Mouse (Mus musculus) ES-Bruce4 (cell line): ENCODE results near the gene Ak9. TPM values are rescaled to one million over a fixed set of nuclear protein-coding genes. Genes with fewer than 3 reads are reported as not detected.

Source experiments
- H3K27ac ChIP-seq: 2 replicates; pipeline ENCODE4 v1.5.1; 2012; ENCODE audit warnings: low read length, inconsistent platforms; ENCODE audit not compliant: insufficient read depth
- H3K27me3 ChIP-seq: 2 replicates; pipeline ENCODE4 v1.6.1; 2012; ENCODE audit warnings: mild to moderate bottlenecking, low read length, inconsistent platforms; ENCODE audit not compliant: control insufficient read depth, poor library complexity, insufficient read depth, severe bottlenecking
- H3K36me3 ChIP-seq: 2 replicates; pipeline ENCODE4 v1.6.1; 2012; ENCODE audit warnings: inconsistent platforms, mild to moderate bottlenecking, low read length, moderate library complexity; ENCODE audit not compliant: control insufficient read depth, poor library complexity, insufficient read depth, severe bottlenecking
- H3K4me1 ChIP-seq: one replicate; pipeline ENCODE4 v1.8.1; 2011; ENCODE audit warnings: low read length; ENCODE audit not compliant: control insufficient read depth, insufficient read depth
- H3K4me3 ChIP-seq: 2 replicates; pipeline ENCODE4 v1.5.1; 2011; ENCODE audit warnings: low read depth, mild to moderate bottlenecking, low read length
- H3K9ac ChIP-seq: 2 replicates; pipeline ENCODE4 v1.6.1; 2012; ENCODE audit warnings: low read depth, mild to moderate bottlenecking, inconsistent platforms; ENCODE audit not compliant: poor library complexity, severe bottlenecking
- H3K9me3 ChIP-seq: replicated peaks from 2 replicates; pipeline ENCODE4 v1.6.1; 2012; ENCODE audit warnings: mild to moderate bottlenecking, low read length, inconsistent platforms; ENCODE audit not compliant: control insufficient read depth, poor library complexity, insufficient read depth, severe bottlenecking
- CTCF ChIP-seq: IDR thresholded peaks from one replicate; pipeline ENCODE4 v1.8.1; 2011; ENCODE audit warnings: low read depth, low read length
- EP300 ChIP-seq: IDR thresholded peaks from 2 replicates; pipeline ENCODE4 v1.6.1; 2011; ENCODE audit warnings: low read depth, low read length; ENCODE audit not compliant: insufficient read depth
- POLR2A ChIP-seq: IDR thresholded peaks from one replicate; pipeline ENCODE4 v1.8.1; 2011; ENCODE audit warnings: low read length; ENCODE audit not compliant: insufficient read depth
- polyA plus RNA-seq: library from polyadenylated mRNA; stranded (reverse); fragments of >200 nt; gene quantifications from 2 replicates; pipeline ENCODE4 v1.2.4, GENCODE M21; 2011; ENCODE audit warnings: low read depth; ENCODE audit not compliant: missing spikeins, insufficient read depth, insufficient read length

Gene Ak9
- polyA plus RNA-seq, 1 experiment, result 0.09 TPM

DNA sequence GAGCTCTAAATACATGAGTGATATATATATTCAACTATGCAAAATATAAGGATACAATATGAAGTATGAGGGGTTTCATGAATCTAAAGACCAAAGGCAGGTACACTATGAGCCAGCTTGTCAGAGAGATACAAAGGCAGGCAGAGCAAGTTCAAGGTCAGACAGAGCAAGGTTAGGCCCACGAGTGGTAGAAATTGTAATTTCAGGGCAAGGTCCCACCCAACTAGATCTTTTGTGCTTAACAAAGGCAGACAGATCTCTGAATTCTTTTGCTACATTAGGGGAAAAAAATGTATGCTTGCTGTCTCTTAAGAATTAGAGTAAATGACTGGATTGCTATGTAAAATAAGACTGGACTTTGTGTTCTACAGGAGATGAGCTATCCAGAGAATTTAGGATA lies 3.6 kb upstream of the Ak9 start:
- Histone ChIP-seq H3K27ac (no peak overlapping the region; the same call in 1 of the 2 replicates), H3K9me3 (no peaks in the 10 kb centered on the region), H3K27me3 (no peaks in the 10 kb centered on the region), H3K4me3 (no peak overlapping the region), H3K4me1 (peaks cover 4% of the 10 kb centered on the region), H3K9ac (no peak overlapping the region), H3K36me3 (no peaks in the 10 kb centered on the region)
- TF ChIP-seq EP300 (no peak), POLR2A (no peak), CTCF (no peak)

DNA sequence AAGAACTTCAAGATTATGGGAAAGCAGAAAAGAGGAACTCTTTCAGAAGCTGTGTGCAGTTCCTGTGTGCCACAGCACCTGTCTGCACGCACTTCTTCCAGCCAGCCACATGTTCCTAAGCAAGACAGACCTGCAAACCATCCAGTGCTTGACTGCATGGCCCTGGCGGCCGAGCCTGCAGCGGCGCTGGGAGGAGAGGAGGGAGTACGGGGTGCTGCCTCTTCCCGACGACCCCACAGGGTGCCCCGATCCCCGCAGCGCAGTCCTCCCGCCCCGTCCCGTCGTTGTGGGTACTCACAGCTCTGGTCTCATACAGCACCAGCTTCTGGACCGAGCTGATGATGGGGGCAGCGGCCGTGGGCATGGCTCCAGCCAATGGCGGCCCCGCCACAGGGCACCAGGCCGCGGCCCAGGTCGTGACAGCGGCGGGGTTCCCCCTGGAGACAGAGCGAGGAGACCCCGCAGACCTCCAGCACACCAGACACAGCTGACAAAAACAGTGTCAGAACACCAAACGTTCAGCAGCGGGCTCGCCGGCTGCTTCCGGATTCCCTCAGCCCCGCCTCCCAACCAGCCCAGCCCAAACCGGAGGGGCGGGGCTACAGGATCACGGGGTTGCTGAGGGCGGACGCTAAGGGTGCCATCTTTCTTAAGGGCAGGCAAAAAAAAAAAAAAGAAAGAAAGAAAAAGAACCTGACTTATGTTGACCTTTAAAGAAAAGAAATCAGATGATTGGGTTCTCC lies 920 bp upstream of the Ak9 start, which contains the start of gene Fig4:
TSS of gene Fig4 (minus strand) at position 572 of the 743 bp plus-strand sequence.
- peak within 1 kb of the TSS; percentile 51 for H3K9ac ChIP-seq
- H3K27ac ChIP-seq, result peak within 1 kb of the TSS; percentile 26; the same call in 1 of the 2 replicates
- no peaks in the 10 kb centered on the region for H3K36me3 ChIP-seq
- H3K4me1 ChIP-seq, result peaks cover 3% of the 10 kb centered on the region
- no peaks in the 10 kb centered on the region for H3K27me3 ChIP-seq
- H3K9me3 ChIP-seq, result peaks cover 3% of the 10 kb centered on the region
- TF ChIP-seq POLR2A (peak; percentile 36), EP300 (no peak)
- H3K4me3 ChIP-seq, result peak within 1 kb of the TSS; percentile 72

DNA sequence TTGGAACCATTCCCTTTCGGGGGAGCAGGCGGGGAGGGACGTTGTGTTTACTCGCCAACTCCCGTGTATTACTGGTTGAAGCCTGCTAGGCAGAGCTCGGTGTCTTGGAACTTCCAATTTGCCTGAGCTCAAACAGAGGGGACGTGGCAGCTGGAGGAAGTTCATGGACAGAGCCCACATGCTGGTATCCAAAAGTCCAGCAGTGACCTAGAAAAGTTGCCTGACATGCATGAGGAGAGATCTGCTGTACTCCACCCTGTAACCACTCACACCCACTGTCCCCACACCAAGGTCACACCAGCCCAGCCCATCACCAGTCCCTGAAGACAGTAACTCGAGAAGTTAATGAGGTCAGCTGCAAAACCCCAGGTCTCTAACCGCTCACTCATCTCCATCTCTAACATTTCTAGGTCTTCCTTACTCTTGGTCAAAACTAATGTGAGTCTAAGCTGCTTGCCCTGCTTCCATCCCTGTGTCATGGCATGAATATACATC lies 1.2 kb downstream of the Ak9 start:
- H3K27ac ChIP-seq, result no peak overlapping the region
- H3K9ac ChIP-seq, result no peak overlapping the region
- no peaks in the 10 kb centered on the region for H3K36me3 ChIP-seq
- H3K4me1 ChIP-seq, result peaks cover 3% of the 10 kb centered on the region
- H3K27me3 ChIP-seq, result no peaks in the 10 kb centered on the region
- H3K4me3 ChIP-seq, result no peak overlapping the region
- TF ChIP-seq EP300 (no peak), CTCF (no peak), POLR2A (no peak)
- H3K9me3 ChIP-seq, result peaks cover 6% of the 10 kb centered on the region

DNA sequence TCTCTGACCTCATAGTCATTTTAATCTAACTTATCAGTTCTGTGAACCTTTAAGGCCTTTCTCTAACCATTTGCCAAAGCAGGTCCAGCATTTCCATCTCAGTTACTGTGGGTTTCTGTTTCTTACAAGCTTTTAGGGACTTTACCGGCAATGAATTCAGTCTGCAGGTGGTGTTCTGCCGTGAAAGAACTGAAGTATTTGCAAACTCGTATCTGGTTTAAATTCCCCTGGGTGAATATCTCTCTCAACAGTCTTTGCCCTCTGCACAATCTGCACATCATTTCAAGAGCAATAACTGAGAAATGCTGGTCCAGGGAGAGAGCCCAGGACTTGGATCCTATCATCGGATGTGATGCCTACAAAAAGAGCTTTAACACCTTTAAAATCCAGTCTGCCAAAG lies 4.4 kb downstream of the Ak9 start:
- Histone ChIP-seq H3K4me1 (peaks cover 3% of the 10 kb centered on the region), H3K27ac (no peak overlapping the region), H3K9ac (no peak overlapping the region), H3K9me3 (peaks cover 6% of the 10 kb centered on the region), H3K27me3 (no peaks in the 10 kb centered on the region), H3K36me3 (no peaks in the 10 kb centered on the region), H3K4me3 (no peak overlapping the region)
- TF ChIP-seq EP300 (no peak), POLR2A (no peak), CTCF (no peak)

DNA sequence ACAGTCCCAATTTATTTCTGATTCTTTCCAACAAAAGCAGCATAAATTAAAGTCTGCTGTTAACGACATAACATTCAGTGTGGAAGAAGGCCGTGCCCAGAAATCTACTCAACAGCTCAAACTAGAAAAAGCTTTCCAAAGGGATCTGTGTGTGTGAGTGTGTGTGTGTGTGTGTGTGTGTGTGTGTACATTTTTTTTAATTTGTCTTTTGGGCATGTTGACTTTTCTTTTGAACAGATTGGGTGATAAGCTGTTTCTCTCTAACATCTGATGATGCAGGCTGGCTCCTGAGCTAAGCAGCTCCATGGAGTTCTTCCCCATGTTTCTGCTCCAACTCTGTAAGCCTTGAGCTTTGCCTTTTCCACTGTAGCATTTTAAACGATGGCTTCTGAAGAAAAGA lies 12.1 kb downstream of the Ak9 start:
- Histone ChIP-seq H3K27ac (no peak overlapping the region), H3K27me3 (no peaks in the 10 kb centered on the region), H3K4me1 (no peaks in the 10 kb centered on the region)

DNA sequence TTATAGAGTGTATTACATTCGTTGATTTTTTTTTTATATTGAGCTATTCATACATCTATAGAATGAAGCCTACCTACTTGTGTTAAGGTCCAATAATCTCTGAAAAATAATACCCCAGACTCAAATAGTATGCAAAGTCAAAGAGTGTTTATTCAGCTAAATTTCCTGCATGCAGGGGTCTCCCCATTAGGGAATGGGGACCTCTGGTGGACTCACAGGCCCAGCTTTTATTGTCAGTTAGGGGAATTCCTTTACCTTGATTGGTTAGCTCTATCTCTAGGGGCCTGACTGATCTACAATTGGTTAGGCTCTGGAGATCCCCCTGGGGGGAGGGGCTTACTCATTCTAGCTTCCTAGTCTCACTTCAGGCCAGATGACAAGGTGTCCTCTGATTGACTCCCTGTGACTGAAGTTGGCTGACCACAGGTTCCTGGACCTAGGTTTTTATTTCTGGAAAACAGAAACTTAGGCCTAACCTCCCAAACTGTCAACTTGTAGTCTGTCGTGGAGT lies 28.8 kb downstream of the Ak9 start:
- Histone ChIP-seq H3K27ac (no peak overlapping the region), H3K4me3 (no peak overlapping the region), H3K27me3 (no peaks in the 10 kb centered on the region), H3K4me1 (no peaks in the 10 kb centered on the region), H3K9ac (no peak overlapping the region), H3K36me3 (no peaks in the 10 kb centered on the region), H3K9me3 (no peaks in the 10 kb centered on the region; the same call in 1 of the 2 replicates)
- TF ChIP-seq POLR2A (no peak), CTCF (no peak)

More for the DNA sequence above, 12.1 kb downstream of the Ak9 start:
- Histone ChIP-seq H3K4me3 (no peak overlapping the region), H3K36me3 (no peaks in the 10 kb centered on the region), H3K9me3 (no peaks in the 10 kb centered on the region), H3K9ac (no peak overlapping the region)
- TF ChIP-seq CTCF (no peak), EP300 (no peak), POLR2A (no peak)
